Mouse (Mus musculus) cortical plate, adult 2 months (tissue): Measurements from ENCODE around the gene Trpv4.

ENCODE experiments used
- CTCF ChIP-seq: fragments of 200-500 bp; IDR thresholded peaks from 2 replicates; pipeline ENCODE4 v1.5.1; 2011; ENCODE audit warnings: mild to moderate bottlenecking, control low read depth, low read length; ENCODE audit not compliant: insufficient read depth; ENCODE audit errors: extremely low read depth
- POLR2A ChIP-seq: fragments of 200-500 bp; IDR thresholded peaks from 2 replicates; pipeline ENCODE4 v1.6.1; 2011; ENCODE audit warnings: mild to moderate bottlenecking, low read length, control low read depth; ENCODE audit not compliant: insufficient read depth; ENCODE audit errors: extremely low read depth

DNA sequence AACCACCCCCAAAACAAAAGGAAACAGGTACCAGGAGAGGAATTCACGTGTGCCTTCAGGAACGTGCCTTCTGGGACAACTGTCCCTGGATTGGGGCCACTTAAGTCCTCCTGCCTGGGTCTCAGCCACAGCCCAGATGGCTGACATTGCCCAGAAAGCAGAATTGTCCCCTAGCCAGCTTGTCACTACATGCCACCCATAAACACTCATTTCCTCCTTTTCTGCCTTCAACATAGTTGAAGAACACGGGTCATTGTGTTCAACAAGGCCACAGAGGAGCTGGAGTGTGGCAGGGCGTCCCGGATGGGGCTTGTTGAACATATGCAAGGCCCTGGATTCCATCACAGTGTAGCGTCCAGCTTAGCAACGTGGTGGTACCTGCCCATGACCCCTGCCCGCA lies 23.5 kb upstream of the Trpv4 start:
- TF ChIP-seq POLR2A (no peak), CTCF (no peak)
